Mouse (Mus musculus): Measurements from ENCODE around the gene Gm14496.
"Not testable (repeated sequence)": the region's sequence is repeated elsewhere in the genome, so short reads cannot be mapped to it uniquely, and the experiment has no call there.

Gene Gm14496

GRCm38 (mm10) chr2:181990829-181991228 lies at the start of gene Gm14496:
TSS of gene Gm14496 (plus strand) at chr2:181991129.
- DNase-seq (ENCODE audit: low spot score) = no peak

- DNase-seq (ENCODE audit: low spot score) = not testable (repeated sequence)
Observed at GRCm38 (mm10) chr2:181952747-181953680, 37.9 kb upstream of the Gm14496 start.

GRCm38 (mm10) chr2:181968395-181968794 lies 22.5 kb upstream of the Gm14496 start:
- DNase-seq (ENCODE audit: low spot score) = no peak

- DNase-seq (ENCODE audit: low spot score) = no peak
Observed at GRCm38 (mm10) chr2:181969187-181969586, 21.7 kb upstream of the Gm14496 start.

DNA sequence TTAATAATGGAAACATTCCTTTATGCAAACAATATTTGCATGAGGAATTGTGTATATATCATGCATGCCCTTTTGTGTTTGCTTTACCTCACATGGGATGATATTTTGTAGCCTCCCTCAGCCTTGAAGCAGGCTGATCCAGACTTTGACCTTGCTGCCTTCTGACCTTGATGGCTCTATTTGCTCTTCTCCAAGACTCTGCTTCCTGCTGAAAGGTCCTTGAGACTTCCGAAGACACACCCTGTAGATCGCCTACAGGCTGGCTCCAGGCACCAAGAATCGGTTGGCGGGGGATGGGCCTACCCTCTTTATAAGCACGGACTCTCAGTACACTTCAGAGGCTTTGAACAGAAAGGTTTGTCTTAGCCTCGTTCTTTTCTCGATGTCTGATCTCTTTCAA lies 9.0 kb upstream of the Gm14496 start:
- not testable (repeated sequence) for DNase-seq (ENCODE audit: low spot score)

Measured in MN1 (cell line).